Mouse (Mus musculus): ENCODE results near the gene Aqp9.

Gene Aqp9

DNA sequence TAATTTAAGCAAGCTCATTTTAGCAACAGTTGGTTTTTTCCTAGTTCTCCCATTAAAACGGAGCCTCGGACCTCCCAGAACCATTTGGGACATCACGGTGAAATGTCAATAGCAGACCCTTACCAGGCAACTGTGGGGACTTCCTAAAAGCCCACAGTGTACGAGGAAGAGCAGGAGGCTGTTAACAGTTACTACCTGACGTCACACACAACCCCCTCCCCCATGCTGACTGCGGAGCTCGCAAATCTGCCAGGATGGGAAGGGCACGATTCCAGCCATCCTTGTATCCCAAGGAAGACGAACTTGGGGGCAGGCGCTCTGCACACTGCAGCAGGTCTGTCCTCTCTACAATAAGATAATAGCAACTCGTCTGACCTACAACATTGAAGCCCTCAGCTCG is at the start of gene Aqp9:
Gene Aqp9, minus strand, starts transcription at position 172 of the 400 bp plus-strand sequence.
- no peak for DNase-seq

- no peak for DNase-seq
These were observed 49.3 kb upstream of the Aqp9 start for GRCm38 (mm10) chr9:71217793-71218095.

GRCm38 (mm10) chr9:71216996-71217792 is 48.7 kb upstream of the Aqp9 start:
- no peak for DNase-seq

- peak; percentile 16 for DNase-seq
These were observed 47.8 kb upstream of the Aqp9 start for GRCm38 (mm10) chr9:71216036-71216995.

GRCm38 (mm10) chr9:71215248-71216035 is 47.0 kb upstream of the Aqp9 start, which contains the start of gene Aldh1a2:
Gene Aldh1a2, plus strand, starts transcription at chr9:71215789.
- DNase-seq, result peak; percentile 70

GRCm38 (mm10) chr9:71213636-71214035 is 45.2 kb upstream of the Aqp9 start:
- DNase-seq, result no peak

- DNase-seq, result peak; percentile 16
These were observed 42.4 kb upstream of the Aqp9 start for GRCm38 (mm10) chr9:71210870-71211269.

DNA sequence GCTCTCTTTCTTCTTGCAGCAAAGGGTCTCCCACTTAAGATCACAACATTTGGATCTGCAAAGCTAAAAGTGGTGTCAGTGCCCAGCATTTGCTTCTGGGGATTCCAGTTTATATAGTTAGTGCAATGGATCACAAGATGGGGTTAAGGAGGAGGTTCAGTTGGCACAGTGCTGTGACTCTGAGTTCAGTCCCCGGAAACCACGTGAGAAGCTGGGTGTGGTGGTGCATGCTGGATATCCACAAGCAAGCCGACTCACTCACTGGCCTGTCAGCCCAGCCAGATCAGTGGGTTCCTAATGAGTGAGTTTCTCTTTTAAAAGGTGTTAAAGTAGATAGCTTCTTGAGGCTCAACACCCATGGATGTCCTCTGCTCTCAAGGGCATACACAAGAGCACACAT is 40.8 kb upstream of the Aqp9 start:
- DNase-seq, result no peak

- DNase-seq, result no peak
These were observed 33.8 kb upstream of the Aqp9 start for GRCm38 (mm10) chr9:71202265-71202664.

- no peak for DNase-seq
These were observed 30.3 kb upstream of the Aqp9 start for GRCm38 (mm10) chr9:71198826-71199225.

GRCm38 (mm10) chr9:71188647-71189415 is 20.3 kb upstream of the Aqp9 start:
- peak; percentile 71 for DNase-seq

DNA sequence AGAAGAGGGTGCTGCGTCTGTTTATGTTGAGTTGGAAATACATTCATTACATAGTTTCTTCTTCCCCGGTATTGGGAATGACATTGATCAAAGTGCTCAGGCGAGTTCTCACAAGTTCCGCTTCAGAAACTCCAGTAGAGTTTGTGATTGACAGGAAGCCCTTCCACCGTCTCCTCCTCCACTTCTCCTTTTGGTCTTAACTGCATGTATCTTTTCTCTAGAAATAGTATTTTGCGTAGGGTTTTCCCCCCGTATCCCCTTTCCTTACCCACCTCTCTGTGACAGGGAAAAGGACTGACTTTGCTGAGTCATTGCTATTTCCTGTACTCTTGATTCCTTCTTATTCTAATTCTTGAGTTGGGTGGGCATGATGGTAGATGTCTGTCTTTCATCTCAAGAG is 18.9 kb upstream of the Aqp9 start:
- no peak for DNase-seq

- DNase-seq, result no peak
These were observed 17.3 kb upstream of the Aqp9 start for GRCm38 (mm10) chr9:71185823-71186222.

DNA sequence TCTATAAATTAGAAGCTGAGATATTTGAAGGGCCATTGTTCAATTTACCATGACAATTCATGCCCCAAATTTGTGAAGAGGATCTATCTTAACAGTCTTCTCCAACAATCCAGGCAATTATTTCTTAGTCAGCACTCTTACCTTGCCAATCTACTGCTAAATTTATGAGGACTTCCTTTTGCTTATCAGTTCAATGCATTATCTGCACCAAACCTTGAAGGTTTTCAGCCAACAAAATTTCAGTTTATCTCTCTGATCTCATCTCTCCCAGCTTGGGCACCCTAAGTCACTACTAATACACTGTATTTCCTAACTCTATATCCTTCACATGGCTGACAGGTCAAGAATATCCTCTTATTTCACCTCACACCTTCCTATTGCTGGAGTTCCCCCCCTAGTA is 16.8 kb upstream of the Aqp9 start:
- DNase-seq, result no peak

- DNase-seq, result no peak
These were observed 11.7 kb upstream of the Aqp9 start for GRCm38 (mm10) chr9:71179964-71180700.

- DNase-seq, result no peak
These were observed 10.9 kb upstream of the Aqp9 start for GRCm38 (mm10) chr9:71179276-71179896.

DNA sequence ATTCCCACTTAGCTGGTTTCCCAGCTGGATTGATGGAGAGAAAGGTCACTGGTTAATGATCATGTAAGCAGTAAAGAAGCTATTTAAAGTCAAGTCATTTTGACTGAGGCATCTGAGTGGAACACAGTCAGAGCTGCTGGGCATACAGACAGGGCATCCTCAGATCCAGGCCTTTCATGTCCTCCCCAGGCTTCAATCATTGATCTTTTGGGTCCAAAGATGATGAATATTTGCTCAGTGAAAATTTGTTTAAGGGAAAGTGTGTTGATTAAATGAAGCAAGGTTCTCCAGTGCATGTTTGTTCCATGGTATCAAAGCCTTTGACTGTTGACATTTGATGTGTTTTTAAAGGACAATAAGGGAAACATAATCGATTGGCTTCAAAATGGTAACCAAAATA is 7.2 kb upstream of the Aqp9 start:
- no peak for DNase-seq

DNA sequence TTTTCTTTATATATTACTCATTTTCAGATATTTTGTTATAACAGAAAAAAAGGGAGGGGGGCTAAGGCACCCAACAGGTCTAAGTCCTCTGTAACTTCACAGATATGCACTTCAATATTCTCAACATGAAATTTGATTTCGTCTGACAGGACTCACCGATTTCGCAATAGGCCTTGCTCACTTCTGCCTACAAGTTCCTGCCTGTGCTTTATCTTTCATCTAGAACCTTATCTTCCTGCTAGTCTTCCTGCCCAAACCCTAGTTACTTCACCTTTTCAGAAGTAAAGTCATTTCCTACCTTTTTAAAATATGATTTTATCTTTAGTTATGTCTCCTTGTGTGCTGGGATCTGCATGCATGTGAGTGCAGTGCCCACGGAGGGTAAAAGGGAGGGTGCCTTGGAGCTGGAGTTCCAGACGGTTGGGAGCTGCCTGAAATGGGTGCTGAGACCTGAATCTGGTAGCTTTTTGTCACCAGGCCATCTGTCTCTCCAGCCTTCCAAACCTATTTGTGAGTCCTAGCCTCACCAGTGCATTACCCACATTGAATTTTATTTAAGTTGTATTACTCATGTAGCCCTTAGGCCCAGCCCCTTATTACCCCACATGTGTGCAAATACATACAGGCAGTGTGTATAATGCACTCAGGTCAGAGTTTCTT is 6.0 kb upstream of the Aqp9 start:
- DNase-seq, result no peak

GRCm38 (mm10) chr9:71173533-71173932 is 5.1 kb upstream of the Aqp9 start:
- no peak for DNase-seq

DNA sequence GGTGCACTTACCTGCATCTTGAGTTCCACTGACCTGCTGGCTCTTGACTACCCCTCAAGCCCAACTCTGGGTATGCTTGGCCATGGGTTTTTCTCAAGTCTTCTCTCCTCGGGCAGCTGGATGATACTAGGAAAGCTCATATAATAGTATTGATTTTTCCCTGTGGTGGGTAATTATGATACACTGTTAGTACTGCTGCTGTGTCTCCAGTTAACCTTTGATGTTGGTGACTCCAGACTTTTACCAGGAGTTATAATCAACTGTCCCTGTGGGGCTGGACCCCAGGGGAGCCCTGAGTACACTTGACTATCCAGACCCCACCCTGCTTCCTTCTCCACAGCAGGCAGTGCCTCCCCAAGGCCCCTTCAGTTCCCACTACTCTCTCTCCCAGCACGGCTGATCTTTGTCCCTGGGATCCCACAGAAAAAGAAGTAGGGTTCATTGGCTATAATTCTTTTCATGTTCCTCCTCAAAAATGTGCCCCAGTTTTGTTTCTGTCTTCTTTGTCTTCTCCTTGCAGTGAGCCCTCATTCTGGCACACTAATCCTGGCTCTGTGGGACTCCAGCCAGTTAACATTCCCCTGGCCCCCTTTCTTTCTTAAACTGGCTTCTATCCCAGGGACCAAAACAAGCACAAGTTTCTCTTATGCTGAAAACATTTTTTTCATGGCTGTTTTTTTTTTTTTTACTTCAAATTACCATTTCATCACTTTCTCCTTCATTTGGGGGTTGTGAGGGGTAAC is 838 bp downstream of the Aqp9 start:
- no peak for DNase-seq
